Mouse (Mus musculus) erythroid progenitor cell, adult 5-6 weeks (primary cell): ENCODE data around the gene Lce3d. TPM values are rescaled to one million over a fixed set of nuclear protein-coding genes. Genes with fewer than 3 reads are reported as not detected.

Source experiments
- ATAC-seq: replicated peaks from 2 replicates; pipeline ENCODE4 v1.8.0; 2016; ENCODE audit warnings: moderate number of reproducible peaks, mild to moderate bottlenecking, moderate TSS enrichment, inconsistent platforms; ENCODE audit not compliant: poor library complexity, low FRiP score, severe bottlenecking
- total RNA-seq, 2 experiments: library from RNA; stranded (forward) in 1 of 2; stranded (reverse) in 1 of 2; fragments of 150-400 nt in 1 of 2; fragments of 186-747, 209-891 nt in 1 of 2; gene quantifications; 2 replicates each; pipeline versions ENCODE4 v1.2.3 to v1.2.4; 2015 to 2017; ENCODE audit warnings: low replicate concordance in 2 of 2

The Lce3d gene
- total RNA-seq (2015; ENCODE audit: low replicate concordance) (not detected in 2 replicates), total RNA-seq (2017; ENCODE audit: low replicate concordance) (not detected in 2 replicates)

DNA sequence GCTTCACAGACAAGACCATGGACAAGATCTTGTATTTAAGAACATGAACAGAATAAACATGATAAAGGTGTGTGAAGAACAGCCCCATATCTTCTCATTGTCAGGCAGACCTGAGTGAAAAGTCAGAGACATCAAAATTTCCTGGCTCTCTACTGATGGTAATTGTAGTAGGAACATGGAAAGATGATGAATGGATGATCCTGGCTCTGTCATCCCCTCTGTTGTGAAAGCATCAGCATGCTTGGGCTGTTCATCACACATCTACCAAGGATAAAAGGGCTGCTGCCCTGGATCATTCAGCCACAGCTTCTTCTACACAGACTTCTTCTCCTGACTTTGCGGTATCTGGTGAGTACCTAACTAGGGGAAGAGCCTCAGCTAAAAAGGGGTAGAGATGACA is at the start of gene Lce3d:
TSS of gene Lce3d (plus strand) at position 301 of the 400 bp plus-strand sequence.
- no peak for ATAC-seq

DNA sequence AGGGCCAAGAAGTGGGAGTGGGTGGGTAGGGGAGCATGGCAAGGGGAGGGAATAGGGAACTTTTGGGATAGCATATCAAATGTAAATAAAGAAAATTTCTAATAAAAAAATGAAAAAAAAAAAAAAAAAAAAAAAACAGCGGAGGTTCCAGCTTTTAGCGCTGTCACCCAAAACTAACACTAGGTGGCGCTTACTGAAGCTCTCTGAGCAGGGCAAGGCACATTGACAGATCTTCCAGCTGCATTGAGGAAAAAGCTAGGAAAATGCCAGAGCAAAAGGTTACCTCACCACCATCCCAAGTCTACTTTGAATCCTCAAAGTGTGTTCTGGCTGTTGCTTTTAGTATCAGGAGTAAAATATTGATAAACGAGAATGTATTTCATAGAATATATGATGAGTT is 49.6 kb upstream of the Lce3d start:
- ATAC-seq = no peak

DNA sequence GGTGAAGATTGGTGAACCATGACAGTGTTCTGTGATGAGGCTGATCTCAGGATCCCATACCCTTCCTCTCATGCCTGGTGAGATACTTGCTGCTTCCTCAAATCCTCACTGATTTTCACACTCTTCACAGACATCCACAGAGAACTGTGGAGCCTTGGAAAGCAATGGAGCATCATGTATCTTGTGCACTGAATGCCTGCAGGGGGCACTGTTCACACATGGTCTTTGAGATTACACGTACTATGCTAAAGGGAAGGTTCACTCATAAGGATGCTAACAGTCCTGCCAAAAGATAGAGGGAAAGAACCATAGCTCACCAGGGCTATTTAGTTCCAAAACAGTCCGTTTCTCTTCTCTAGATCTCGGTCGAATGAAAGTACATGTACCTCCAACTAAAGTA is 36.8 kb upstream of the Lce3d start:
- ATAC-seq = no peak

DNA sequence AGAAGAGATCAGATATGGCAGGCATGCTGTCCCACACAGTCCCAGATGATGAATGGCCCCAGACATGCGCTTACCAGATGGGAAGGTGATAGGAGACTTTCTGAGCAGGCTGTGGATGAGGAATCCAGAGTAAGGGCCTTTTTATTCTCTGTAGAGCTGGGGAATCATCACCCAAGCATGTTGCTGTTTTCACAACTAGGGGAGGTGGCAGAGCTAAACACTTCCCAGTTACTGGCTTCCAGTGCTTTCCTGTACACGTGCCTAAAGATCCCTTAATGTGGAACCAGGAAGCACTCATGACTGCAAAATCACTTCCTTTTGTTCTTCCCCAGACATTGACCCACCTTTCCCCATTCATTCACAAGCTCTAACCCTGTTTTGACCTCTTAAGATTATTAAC is 31.1 kb upstream of the Lce3d start, which contains the start of gene Lce3a:
TSS of gene Lce3a (minus strand) at position 101 of the 400 bp plus-strand sequence.
- ATAC-seq = no peak

DNA sequence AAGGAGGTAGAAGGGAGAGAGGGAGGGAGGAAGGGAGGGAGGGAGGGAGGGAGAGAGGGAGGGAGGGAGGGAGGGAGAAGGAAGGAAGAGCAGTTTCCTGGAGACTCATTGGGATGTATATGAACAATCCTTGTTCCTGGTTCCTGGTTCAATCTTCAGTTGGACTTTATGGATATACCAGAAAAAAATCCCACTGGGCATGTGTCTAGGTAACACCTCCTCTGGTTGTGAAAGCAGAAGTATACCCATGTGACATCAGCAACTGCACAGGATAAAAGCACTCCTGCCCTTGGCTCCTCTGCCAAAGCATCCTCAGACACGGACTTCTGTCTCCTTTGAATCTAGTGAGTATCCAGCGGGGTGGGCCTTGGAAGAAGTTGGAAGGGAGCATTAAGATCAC is 24.5 kb upstream of the Lce3d start, which contains the start of gene Lce3b:
TSS of gene Lce3b (plus strand) at position 301 of the 400 bp plus-strand sequence.
- no peak for ATAC-seq

DNA sequence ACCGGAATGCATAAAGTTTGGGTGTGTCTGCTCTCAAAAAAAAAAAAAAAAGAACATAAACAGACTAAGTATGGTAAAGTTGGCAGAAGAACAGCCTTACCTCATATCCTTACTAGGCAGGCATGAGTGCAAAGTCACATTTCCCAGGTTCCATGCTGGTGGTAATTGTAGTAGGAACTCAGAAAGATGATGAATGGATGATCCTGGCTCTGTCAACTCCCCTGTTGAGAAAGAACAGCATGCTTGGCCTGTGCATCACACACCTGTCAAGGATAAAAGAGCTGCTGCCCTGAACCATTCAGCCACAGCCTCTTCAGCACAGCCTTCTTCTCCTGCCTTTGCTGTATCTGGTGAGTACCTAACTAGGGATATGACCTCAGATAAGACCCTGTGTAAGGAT is 13.0 kb upstream of the Lce3d start, which contains the start of gene Lce3c:
TSS of gene Lce3c (plus strand) at position 301 of the 400 bp plus-strand sequence.
- no peak for ATAC-seq

DNA sequence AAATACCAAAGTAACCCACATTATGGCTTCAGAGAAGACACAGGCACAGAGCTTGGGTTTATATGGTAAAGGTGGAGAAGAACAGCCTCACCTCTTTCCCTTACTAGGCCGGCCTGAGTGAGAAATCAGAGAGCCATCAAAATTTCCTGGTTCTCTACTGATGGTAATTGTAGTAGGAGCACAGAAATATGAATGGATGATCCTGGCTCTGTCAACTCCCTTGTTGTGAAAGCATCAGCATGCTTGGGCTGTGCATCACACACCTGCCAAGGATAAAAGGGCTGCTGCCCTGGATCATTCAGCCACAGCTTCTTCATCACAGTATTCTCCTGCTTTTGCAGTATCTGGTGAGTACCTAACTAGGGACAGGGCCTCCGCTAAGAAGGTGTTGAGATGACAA is 9.6 kb downstream of the Lce3d start, which contains the start of gene Lce3e:
TSS of gene Lce3e (plus strand) at position 301 of the 400 bp plus-strand sequence.
- no peak for ATAC-seq

DNA sequence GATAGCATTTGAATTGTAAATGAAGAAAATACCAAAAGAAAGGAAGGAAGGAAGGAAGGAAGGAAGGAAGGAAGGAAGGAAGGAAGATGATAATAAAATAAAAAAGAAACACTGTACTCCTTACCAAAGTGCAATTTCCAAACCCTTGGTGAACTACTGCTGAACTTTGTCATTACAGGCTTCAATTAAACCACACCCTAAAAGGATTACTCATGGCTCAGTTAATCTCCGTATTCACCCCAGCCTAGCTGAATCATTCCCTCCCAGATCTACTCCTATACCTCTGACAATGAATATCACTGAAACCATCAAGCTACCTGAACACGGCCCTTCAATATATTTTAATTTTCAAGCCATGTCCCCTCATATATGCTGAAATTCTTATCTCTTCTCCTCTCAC is 21.3 kb downstream of the Lce3d start:
- no peak for ATAC-seq

DNA sequence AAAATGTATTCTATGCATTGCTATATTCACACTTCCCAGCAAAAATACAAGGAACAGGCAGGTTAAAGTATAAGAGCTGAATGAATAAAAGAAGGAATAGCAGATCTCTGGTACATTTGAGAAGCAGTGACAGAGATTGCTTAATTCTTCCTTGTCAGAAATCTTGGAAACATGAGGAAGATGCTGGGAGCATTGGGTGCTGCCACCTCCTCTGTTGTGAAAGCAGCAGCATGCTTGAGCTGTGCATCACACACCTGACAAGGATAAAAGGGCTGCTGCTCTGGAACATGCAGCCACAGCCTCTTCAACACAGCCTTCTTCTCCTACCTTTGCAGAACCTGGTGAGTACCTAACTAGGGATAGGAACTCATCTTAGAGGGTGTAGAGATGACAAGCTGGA is 34.7 kb downstream of the Lce3d start, which contains the start of gene Lce3f:
TSS of gene Lce3f (plus strand) at position 301 of the 400 bp plus-strand sequence.
- ATAC-seq = no peak

DNA sequence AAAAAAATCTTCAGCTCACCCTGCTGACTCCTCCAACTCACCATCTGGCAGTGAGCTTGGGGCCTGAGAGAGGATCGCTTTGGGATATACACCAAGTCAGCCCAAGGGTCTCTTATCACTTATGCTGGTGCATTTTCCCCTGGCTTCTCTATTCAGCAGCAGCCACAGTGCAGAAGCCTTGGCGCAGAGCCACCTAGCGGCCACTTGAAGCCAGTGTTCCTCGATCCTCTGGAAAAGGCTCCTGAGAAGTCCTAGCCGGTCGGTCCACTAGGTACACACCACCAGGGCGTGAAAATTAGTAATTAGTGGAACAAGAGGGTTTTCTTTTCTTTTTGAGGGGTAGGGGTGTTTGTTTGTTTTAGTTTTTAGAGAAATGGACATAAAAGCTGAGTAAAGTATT is 41.5 kb downstream of the Lce3d start:
- no peak for ATAC-seq

DNA sequence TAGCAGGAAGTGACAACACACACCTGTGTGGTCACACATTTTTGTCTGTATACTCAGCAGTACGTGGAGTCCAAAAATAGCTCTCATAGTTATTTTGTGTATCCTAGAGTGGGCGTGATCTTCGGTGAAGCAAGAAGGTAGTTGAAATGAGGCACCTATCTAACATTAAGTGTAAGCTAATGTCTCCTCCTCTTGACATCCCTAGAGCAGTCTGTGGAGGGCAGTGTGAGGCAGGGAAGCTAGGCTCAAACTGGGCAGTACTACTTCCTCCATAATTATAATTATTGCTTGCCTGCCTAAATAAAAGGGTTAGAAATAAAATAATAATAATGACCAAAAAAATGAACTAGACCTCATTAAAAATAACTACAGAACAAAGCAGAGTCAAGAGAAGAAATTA is 43.4 kb downstream of the Lce3d start:
- ATAC-seq = no peak

DNA sequence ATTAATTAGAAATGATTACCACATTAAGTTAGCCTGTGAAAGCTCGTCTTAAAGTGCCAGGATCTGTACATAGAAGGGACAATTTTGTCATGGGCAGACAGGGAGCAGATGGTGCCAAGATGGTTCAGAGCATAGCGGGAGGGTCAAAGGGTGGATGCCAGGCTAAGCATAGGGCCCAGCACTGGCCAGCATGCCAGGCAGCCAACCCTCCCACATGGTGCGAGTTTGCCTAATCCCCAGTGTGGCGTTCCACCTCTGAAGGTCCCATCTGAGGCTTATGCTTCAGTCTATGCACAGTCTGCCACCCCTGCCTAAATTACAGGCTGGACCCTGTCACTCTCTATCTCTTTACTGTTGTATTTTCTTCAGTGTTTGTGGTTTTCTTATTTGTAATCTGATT is 45.7 kb downstream of the Lce3d start:
- ATAC-seq = no peak

Other genes with a start within 250 kb of the Lce3d start
- not detected in 2 replicates for gene Lce1e, start 248.3 kb upstream of the Lce3d start, total RNA-seq (2015; ENCODE audit: low replicate concordance)
- not detected in 2 replicates for gene Lce1e, start 248.3 kb upstream of the Lce3d start, total RNA-seq (2017; ENCODE audit: low replicate concordance)
- gene Lce1f, start 237.0 kb upstream of the Lce3d start, total RNA-seq (2015; ENCODE audit: low replicate concordance) = not detected in 2 replicates
- gene Lce1f, start 237.0 kb upstream of the Lce3d start, total RNA-seq (2017; ENCODE audit: low replicate concordance) = not detected in 2 replicates
- gene Gm38119, start 218.3 kb upstream of the Lce3d start, total RNA-seq (2015; ENCODE audit: low replicate concordance) = not detected in 2 replicates
- not detected in 2 replicates for gene Gm38119, start 218.3 kb upstream of the Lce3d start, total RNA-seq (2017; ENCODE audit: low replicate concordance)
- not detected in 2 replicates for gene Lce1g, start 205.1 kb upstream of the Lce3d start, total RNA-seq (2015; ENCODE audit: low replicate concordance)
- gene Lce1g, start 205.1 kb upstream of the Lce3d start, total RNA-seq (2017; ENCODE audit: low replicate concordance) = not detected in 2 replicates
- not detected in 2 replicates for gene Lce1h, start 192.3 kb upstream of the Lce3d start, total RNA-seq (2015; ENCODE audit: low replicate concordance)
- gene Lce1h, start 192.3 kb upstream of the Lce3d start, total RNA-seq (2017; ENCODE audit: low replicate concordance) = not detected in 2 replicates
- gene Lce1i, start 178.5 kb upstream of the Lce3d start, total RNA-seq (2015; ENCODE audit: low replicate concordance) = not detected in 2 replicates
- gene Lce1i, start 178.5 kb upstream of the Lce3d start, total RNA-seq (2017; ENCODE audit: low replicate concordance) = not detected in 2 replicates
- gene Lce1j, start 166.9 kb upstream of the Lce3d start, total RNA-seq (2015; ENCODE audit: low replicate concordance) = not detected in 2 replicates
- not detected in 2 replicates for gene Lce1j, start 166.9 kb upstream of the Lce3d start, total RNA-seq (2017; ENCODE audit: low replicate concordance)
- gene Lce1k, start 149.5 kb upstream of the Lce3d start, total RNA-seq (2015; ENCODE audit: low replicate concordance) = not detected in 2 replicates
- gene Lce1k, start 149.5 kb upstream of the Lce3d start, total RNA-seq (2017; ENCODE audit: low replicate concordance) = not detected in 2 replicates
- gene Kprp, start 130.1 kb upstream of the Lce3d start, total RNA-seq (2015; ENCODE audit: low replicate concordance) = not detected in 2 replicates
- not detected in 2 replicates for gene Kprp, start 130.1 kb upstream of the Lce3d start, total RNA-seq (2017; ENCODE audit: low replicate concordance)
- not detected in 2 replicates for gene Lce1l, start 106.1 kb upstream of the Lce3d start, total RNA-seq (2015; ENCODE audit: low replicate concordance)
- not detected in 2 replicates for gene Lce1l, start 106.1 kb upstream of the Lce3d start, total RNA-seq (2017; ENCODE audit: low replicate concordance)
- not detected in 2 replicates for gene 2310050C09Rik, start 87.2 kb upstream of the Lce3d start, total RNA-seq (2015; ENCODE audit: low replicate concordance)
- gene 2310050C09Rik, start 87.2 kb upstream of the Lce3d start, total RNA-seq (2017; ENCODE audit: low replicate concordance) = not detected in 2 replicates
- gene Lce3a, start 31.2 kb upstream of the Lce3d start, total RNA-seq (2015; ENCODE audit: low replicate concordance) = not detected in 2 replicates
- gene Lce3a, start 31.2 kb upstream of the Lce3d start, total RNA-seq (2017; ENCODE audit: low replicate concordance) = not detected in 2 replicates
- not detected in 2 replicates for gene Lce3b, start 24.4 kb upstream of the Lce3d start, total RNA-seq (2015; ENCODE audit: low replicate concordance)
- not detected in 2 replicates for gene Lce3b, start 24.4 kb upstream of the Lce3d start, total RNA-seq (2017; ENCODE audit: low replicate concordance)
- gene Lce3c, start 12.9 kb upstream of the Lce3d start, total RNA-seq (2015; ENCODE audit: low replicate concordance) = not detected in 2 replicates
- gene Lce3c, start 12.9 kb upstream of the Lce3d start, total RNA-seq (2017; ENCODE audit: low replicate concordance) = not detected in 2 replicates
- not detected in 2 replicates for gene Lce3e, start 9.7 kb downstream of the Lce3d start, total RNA-seq (2015; ENCODE audit: low replicate concordance)
- gene Lce3e, start 9.7 kb downstream of the Lce3d start, total RNA-seq (2017; ENCODE audit: low replicate concordance) = not detected in 2 replicates
- gene Lce3f, start 34.8 kb downstream of the Lce3d start, total RNA-seq (2015; ENCODE audit: low replicate concordance) = not detected in 2 replicates
- not detected in 2 replicates for gene Lce3f, start 34.8 kb downstream of the Lce3d start, total RNA-seq (2017; ENCODE audit: low replicate concordance)
- not detected in 2 replicates for gene Crct1, start 58.3 kb downstream of the Lce3d start, total RNA-seq (2015; ENCODE audit: low replicate concordance)
- not detected in 2 replicates for gene Crct1, start 58.3 kb downstream of the Lce3d start, total RNA-seq (2017; ENCODE audit: low replicate concordance)
- gene Lce1m, start 61.7 kb downstream of the Lce3d start, total RNA-seq (2015; ENCODE audit: low replicate concordance) = not detected in 2 replicates
- gene Lce1m, start 61.7 kb downstream of the Lce3d start, total RNA-seq (2017; ENCODE audit: low replicate concordance) = not detected in 2 replicates
- gene Gm4858, start 111.4 kb downstream of the Lce3d start, total RNA-seq (2015; ENCODE audit: low replicate concordance) = not detected in 2 replicates
- gene Gm4858, start 111.4 kb downstream of the Lce3d start, total RNA-seq (2017; ENCODE audit: low replicate concordance) = not detected in 2 replicates
- not detected in 2 replicates for gene Crnn, start 187.4 kb downstream of the Lce3d start, total RNA-seq (2015; ENCODE audit: low replicate concordance)
- not detected in 2 replicates for gene Crnn, start 187.4 kb downstream of the Lce3d start, total RNA-seq (2017; ENCODE audit: low replicate concordance)
- not detected in 2 replicates for gene Flg2, start 239.9 kb downstream of the Lce3d start, total RNA-seq (2015; ENCODE audit: low replicate concordance)
- gene Flg2, start 239.9 kb downstream of the Lce3d start, total RNA-seq (2017; ENCODE audit: low replicate concordance) = not detected in 2 replicates